Mouse (Mus musculus) midbrain, embryonic 14.5 days (tissue): ENCODE measurements at regions not wholly inside any gene's neighbourhood (a gene's known extent, or its start where the extent isn't known, plus 50 kb on each side); places are given as distances from the start of the nearest gene placed in this dataset.
"Not testable (repeated sequence)": the region's sequence is repeated elsewhere in the genome, so short reads cannot be mapped to it uniquely, and the experiment has no call there.

ENCODE experiments used
- ATAC-seq: fragments of 200-750 bp; cut with Nextera tagmentation; 2 replicates; pipeline ENCODE4 v1.8.0; 2017; ENCODE audit warnings: moderate number of reproducible peaks, moderate library complexity; ENCODE audit not compliant: low FRiP score, low TSS enrichment
- DNase-seq: peaks from one replicate; pipeline ENCODE4 v3.0.0-alpha.2; 2015
- H3K27ac ChIP-seq: fragments of 300-500 bp; sonication (generic); replicated peaks from 2 replicates; pipeline ENCODE4 v1.5.1; 2014; ENCODE audit warnings: mild to moderate bottlenecking, low read depth, low read length, moderate library complexity
- H3K27me3 ChIP-seq: fragments of 300-500 bp; sonication (generic); 2 replicates; pipeline ENCODE4 v1.6.1; 2014; ENCODE audit warnings: low read length, control low read depth, mixed read lengths; ENCODE audit not compliant: control insufficient read depth, insufficient read depth
- H3K36me3 ChIP-seq: fragments of 300-500 bp; sonication (generic); 2 replicates; pipeline ENCODE4 v1.6.1; 2014; ENCODE audit warnings: low read length, control low read depth; ENCODE audit not compliant: control insufficient read depth, insufficient read depth
- H3K4me1 ChIP-seq: fragments of 300-500 bp; sonication (generic); 2 replicates; pipeline ENCODE4 v1.6.1; 2014; ENCODE audit warnings: mild to moderate bottlenecking, antibody characterized with exemption, low read length, control low read depth; ENCODE audit not compliant: control insufficient read depth, insufficient read depth
- H3K4me2 ChIP-seq: fragments of 300-500 bp; sonication (generic); 2 replicates; pipeline ENCODE4 v1.6.1; 2014; ENCODE audit warnings: mild to moderate bottlenecking, low read length, moderate library complexity
- H3K4me3 ChIP-seq: fragments of 300-500 bp; sonication (generic); replicated peaks from 2 replicates; pipeline ENCODE4 v1.5.1; 2014; ENCODE audit warnings: low read depth, low read length
- H3K9ac ChIP-seq: fragments of 300-500 bp; sonication (generic); replicated peaks from 2 replicates; pipeline ENCODE4 v1.6.1; 2014; ENCODE audit warnings: mild to moderate bottlenecking, low read length, moderate library complexity
- H3K9me3 ChIP-seq: fragments of 300-500 bp; sonication (generic); 2 replicates; pipeline ENCODE4 v1.6.1; 2016; ENCODE audit warnings: low read length, control low read depth, mixed read lengths; ENCODE audit not compliant: control insufficient read depth
- WGBS: fragments of 180-500 bp; shearing (Covaris S2); extraction: QIAGEN DNeasy Blood & Tissue Kit; methylation state at CpG from one replicate; pipeline ENCODE4 v1.1.7; 2014; 5-methylcytosine and 5-hydroxymethylcytosine counted together

DNA sequence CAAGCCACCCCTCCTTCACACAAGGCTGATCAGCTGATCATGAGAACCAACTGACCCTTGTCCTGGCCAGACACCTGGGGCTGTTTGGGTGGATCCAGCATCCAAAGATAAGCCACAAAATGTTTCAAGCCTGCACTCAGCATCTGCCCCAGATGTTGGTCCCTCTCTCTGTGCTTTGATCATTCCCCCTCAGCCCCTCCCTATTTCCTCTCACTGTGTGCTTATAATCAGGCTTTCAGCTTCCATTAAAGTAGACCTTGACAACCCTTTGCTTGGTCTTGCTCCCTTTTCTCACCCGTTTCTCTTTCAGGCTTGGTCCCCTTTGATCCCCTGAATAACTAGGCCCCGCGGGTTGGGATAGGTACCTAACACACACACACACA, 58.4 kb upstream of the Chd2 start:
- H3K36me3 ChIP-seq, ATAC-seq, H3K4me2 ChIP-seq, H3K4me3 ChIP-seq, H3K27ac ChIP-seq, H3K9ac ChIP-seq, H3K9me3 ChIP-seq, H3K27me3 ChIP-seq, DNase-seq: not testable (repeated sequence)
- peaks cover 29% of the 10 kb centered on the region for H3K4me1 ChIP-seq
- WGBS, result 78% methylated on average over 3 of the region's 3 CpGs

DNA sequence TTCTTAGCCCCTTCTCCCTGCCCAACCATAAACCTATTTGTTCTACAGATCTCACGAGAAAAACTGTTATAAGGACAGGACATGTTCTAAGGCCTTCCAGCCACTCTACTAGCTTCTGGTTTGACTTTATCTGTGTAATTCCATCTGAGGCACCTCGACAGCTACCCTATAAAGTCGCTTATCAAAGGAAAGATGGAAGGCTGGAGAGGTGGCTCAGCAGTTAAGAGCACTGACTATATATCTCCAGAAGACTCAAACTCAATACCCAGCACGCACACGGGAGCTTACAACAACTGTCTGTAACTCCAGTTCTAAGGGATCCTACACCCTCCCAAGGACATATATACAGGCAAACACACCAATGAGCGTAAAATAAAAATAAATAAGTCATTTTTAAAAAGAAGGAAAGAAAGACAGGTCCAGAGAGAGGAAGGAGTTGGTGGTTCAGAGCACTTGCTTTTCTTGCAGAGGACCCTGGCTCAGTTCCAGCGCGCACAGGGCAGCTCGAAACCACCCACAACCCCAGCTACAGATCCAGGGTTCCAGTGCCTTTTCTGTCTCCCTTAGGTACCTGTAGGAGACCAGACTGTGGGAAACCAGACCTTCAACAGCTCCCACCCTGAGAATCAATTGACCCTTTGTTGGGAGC, 57.8 kb upstream of the Chd2 start:
- ATAC-seq (no peak), DNase-seq (no peak)
- no peaks in the 10 kb centered on the region for H3K27me3 ChIP-seq
- H3K9me3 ChIP-seq, result no peaks in the 10 kb centered on the region
- H3K9ac ChIP-seq, result no peak overlapping the region
- H3K27ac ChIP-seq, result no peak overlapping the region
- H3K4me1 ChIP-seq, result peaks cover 35% of the 10 kb centered on the region
- H3K4me3 ChIP-seq, result no peak overlapping the region
- 94% methylated on average over 9 of the region's 9 CpGs for WGBS
- no peaks in the 10 kb centered on the region for H3K36me3 ChIP-seq
- H3K4me2 ChIP-seq, result no peak overlapping the region

DNA sequence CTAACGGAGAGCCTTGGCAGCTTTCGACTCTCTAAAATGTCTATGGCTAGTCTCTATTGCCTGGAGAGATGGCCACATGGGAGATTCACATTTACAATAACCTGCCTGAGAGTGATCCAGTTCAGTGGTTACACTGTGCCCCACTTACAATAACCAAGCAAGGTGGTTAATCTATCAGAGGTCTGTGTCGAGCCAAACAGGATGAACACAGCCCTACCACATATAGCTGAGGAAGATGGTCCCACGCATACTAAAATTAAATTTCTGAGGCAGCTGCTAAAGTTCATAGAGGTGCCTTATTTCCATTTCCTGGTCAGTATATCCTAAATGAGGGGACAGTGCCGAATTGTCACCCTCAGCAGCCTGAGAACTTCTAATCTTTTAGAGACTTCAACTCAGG, 56.3 kb upstream of the Chd2 start:
- Histone ChIP-seq H3K27ac (0 out of 2 replicates have a peak overlapping the region, but pooled peaks have one; percentile 27), H3K4me3 (no peak overlapping the region), H3K4me2 (no peak overlapping the region), H3K9me3 (no peaks in the 10 kb centered on the region), H3K27me3 (no peaks in the 10 kb centered on the region), H3K4me1 (peaks cover 42% of the 10 kb centered on the region), H3K36me3 (no peaks in the 10 kb centered on the region), H3K9ac (no peak overlapping the region)
- DNase-seq (no peak), ATAC-seq (no peak)
- WGBS, result 67% methylated on average over 5 of the region's 5 CpGs

DNA sequence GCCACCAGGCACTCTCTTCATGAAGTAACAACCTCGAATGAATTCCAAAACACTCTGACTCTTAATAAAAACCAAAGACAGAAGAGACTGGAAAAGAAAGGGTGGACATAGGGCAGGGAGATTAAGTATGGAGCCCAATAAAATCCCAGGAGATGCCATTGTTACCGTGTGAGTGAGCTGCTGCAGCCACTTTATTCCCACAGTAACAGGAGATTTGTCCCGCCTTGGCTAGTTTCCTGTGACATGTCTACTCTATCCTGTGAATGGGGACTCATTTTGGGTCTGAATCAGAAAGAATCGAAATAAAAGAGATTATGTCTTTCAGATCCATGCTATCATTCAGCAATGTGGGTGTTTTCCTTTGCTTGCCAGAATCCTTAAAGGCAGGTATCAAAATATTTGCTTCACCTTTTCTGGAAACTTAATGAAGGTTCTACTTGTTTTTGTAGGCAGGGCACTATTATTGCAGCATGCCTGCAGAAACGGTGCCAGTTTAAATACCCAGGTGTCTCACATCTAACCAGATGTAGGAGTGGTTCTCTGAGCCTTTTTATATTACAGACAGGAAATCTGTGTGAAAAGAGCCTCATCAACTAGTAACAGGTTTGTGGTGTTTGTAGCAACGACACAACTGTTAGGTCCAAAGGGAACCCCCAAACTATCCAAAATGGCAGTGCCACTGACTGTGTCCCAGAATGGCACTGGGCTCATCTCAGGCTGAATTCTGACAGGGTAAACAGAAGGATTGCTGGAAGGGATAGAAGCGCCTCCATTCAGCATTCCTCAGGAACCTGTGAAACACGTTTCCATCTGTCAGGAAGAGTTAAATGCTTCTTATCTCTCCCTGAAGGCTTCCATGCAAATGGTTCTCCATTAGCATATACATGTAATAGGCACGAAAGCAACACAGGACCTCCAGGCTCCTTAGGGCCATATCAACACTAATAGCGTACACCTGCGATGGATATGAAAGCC, 55.5 kb upstream of the Chd2 start:
- H3K4me1 ChIP-seq, result peaks cover 42% of the 10 kb centered on the region
- H3K9me3 ChIP-seq, result no peaks in the 10 kb centered on the region
- H3K27ac ChIP-seq, result peak overlapping the region; percentile 86; the same call in 1 of the 2 replicates
- no peaks in the 10 kb centered on the region for H3K36me3 ChIP-seq
- no peaks in the 10 kb centered on the region for H3K27me3 ChIP-seq
- H3K4me2 ChIP-seq, result no peak overlapping the region
- no peak overlapping the region for H3K4me3 ChIP-seq
- no peak for ATAC-seq
- no peak for DNase-seq
- WGBS, result 33% methylated on average over 11 of the region's 11 CpGs
- no peak overlapping the region; the same call in 1 of the 2 replicates for H3K9ac ChIP-seq

DNA sequence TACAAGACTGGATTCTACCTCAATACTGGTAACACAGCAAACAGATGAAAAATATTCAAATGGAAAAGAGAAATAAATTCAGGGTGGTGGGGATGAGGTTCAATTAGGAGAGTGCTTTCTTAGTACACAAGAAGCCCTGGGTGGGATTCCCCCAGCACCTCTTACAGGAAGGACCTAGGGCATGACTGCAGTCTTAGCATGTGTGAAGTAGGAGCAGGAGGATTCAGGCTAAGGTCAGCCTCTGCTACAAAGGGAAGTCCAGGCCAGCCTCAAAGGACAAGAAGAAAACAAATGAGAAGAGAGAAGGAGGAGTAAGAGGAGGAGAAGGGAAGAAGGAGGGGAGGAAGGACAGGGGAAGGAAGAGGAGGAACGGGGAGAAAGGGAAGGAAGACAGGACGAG, 54.8 kb upstream of the Chd2 start:
- DNase-seq (no peak), ATAC-seq (no peak)
- Histone ChIP-seq H3K36me3 (no peaks in the 10 kb centered on the region), H3K4me2 (no peak overlapping the region), H3K9me3 (no peaks in the 10 kb centered on the region), H3K9ac (no peak overlapping the region), H3K4me3 (no peak overlapping the region), H3K27ac (peak overlapping the region; percentile 86; the same call in 1 of the 2 replicates), H3K4me1 (peaks cover 42% of the 10 kb centered on the region), H3K27me3 (no peaks in the 10 kb centered on the region)
- 53% methylated on average over 2 of the region's 2 CpGs for WGBS

DNA sequence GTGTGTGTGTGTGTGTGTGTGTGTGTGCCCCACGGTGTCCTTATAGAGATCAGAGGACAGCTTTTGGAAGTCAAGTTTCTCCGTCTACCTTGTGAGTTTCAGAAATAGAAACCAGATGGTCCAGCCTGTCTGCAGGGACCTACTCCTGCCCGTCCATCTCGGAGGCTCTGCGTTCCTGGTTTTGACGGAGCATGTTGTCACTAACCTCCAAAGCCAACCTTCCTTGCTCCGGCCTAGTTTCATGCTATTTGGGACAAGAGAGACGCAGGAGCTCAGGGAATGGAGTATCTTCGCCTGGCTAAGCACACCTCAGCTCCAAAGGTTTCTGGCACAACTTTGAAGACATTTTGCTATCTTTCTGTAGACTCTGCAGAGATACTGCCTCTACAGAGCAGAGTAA, 54.2 kb upstream of the Chd2 start:
- peak overlapping the region; percentile 55 for H3K4me2 ChIP-seq
- H3K27me3 ChIP-seq, result no peaks in the 10 kb centered on the region
- peak overlapping the region; percentile 50; the same call in 1 of the 2 replicates for H3K9ac ChIP-seq
- H3K4me3 ChIP-seq, result no peak overlapping the region
- no peaks in the 10 kb centered on the region for H3K9me3 ChIP-seq
- H3K4me1 ChIP-seq, result peaks cover 42% of the 10 kb centered on the region
- ATAC-seq (no peak), DNase-seq (no peak)
- WGBS, result 37% methylated on average over 9 of the region's 9 CpGs
- no peaks in the 10 kb centered on the region for H3K36me3 ChIP-seq
- peak overlapping the region; percentile 86 for H3K27ac ChIP-seq

DNA sequence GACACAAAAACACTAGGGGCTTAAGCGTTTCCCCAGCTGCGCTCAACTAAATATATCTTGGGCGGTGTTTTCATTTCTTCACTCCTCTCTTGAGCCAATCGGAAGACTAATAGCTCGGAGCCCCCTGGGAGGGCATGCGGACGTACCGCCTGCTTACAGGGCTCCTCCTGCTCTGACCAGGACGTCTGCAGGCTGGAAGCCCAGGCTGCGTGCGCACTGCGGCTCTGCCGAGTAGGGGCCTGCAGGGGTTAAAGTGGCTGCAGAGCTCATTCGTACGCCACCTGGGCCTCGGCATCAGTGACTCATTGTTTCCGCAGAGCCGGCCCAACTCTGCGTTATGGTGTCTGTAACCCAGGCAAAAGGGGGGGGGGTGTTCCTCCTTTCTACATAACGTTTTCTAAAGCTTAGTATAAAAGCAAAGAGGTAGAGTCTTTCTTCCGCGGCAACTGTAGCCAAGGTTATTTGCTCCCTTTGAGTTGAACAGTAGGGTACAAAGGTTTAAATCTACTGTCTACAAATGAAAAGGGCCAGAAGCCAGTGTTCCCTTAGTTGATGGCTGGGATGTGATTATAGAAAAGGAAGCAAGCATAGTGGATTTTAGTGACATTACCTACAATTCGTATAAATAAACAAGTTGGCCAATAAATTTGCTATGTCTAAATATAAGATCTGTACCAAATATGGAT, 53.7 kb upstream of the Chd2 start:
- Histone ChIP-seq H3K4me1 (peaks cover 42% of the 10 kb centered on the region), H3K27me3 (no peaks in the 10 kb centered on the region), H3K4me3 (peak overlapping the region; percentile 34), H3K9ac (peak overlapping the region; percentile 50; the same call in 1 of the 2 replicates), H3K9me3 (no peaks in the 10 kb centered on the region), H3K36me3 (no peaks in the 10 kb centered on the region), H3K27ac (peak overlapping the region; percentile 86), H3K4me2 (peak overlapping the region; percentile 55)
- WGBS, result 2% methylated on average over 23 of the region's 23 CpGs
- DNase-seq, result peak; percentile 95
- peak; percentile 95 for ATAC-seq

DNA sequence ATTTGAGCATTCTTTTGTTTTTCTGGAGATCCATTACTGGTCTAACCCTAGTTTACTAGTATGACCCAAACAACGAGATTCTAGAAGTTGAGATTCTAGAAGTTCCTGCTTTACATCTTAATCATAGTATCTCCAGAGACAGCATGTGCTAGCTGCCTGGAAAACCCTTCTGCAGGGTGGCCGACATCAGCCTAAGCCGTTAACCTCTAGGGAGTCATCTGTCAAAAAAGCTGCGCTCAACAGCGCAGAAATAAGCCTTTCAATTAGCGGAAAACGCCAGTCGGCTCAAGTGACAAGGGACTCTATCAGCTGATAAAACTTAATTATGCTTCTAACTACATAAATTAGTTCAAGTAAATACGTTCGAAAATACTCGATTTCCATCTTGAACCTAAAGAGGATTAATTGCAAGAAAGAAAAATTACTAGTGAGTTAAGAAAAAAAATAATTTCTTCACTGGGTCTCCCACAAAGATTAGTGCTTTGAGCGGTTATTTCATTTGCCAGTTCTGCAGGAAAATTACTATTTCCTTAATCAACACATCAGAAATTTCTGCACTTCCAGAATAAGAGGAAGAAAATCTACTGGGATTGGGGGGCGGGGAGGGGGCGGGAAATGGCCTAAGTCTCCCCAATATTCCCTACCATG, 53.0 kb upstream of the Chd2 start:
- Histone ChIP-seq H3K4me1 (peaks cover 42% of the 10 kb centered on the region), H3K9ac (peak overlapping the region; percentile 50; the same call in 1 of the 2 replicates), H3K36me3 (no peaks in the 10 kb centered on the region), H3K4me2 (peak overlapping the region; percentile 55), H3K9me3 (no peaks in the 10 kb centered on the region), H3K27me3 (no peaks in the 10 kb centered on the region), H3K27ac (peak overlapping the region; percentile 86), H3K4me3 (peak overlapping the region; percentile 34)
- peak; percentile 62; the same call in 1 of the 2 replicates for ATAC-seq
- DNase-seq, result peak; percentile 85
- 1% methylated on average over 14 of the region's 14 CpGs for WGBS
